Mouse (Mus musculus) limb, embryonic 12.5 days (tissue): ENCODE results near the gene Bahcc1. TPM values are rescaled to one million over a fixed set of nuclear protein-coding genes. Genes with fewer than 3 reads are reported as not detected.

ENCODE experiments used
- ATAC-seq: fragments of 200-750 bp; cut with Nextera tagmentation; 2 replicates; pipeline ENCODE4 v1.8.0; 2017; ENCODE audit warnings: low read depth, moderate TSS enrichment; ENCODE audit not compliant: insufficient number of reproducible peaks, insufficient read depth, low FRiP score, low TSS enrichment
- H3K27ac ChIP-seq: fragments of 300-500 bp; sonication (generic); 2 replicates; pipeline ENCODE4 v1.5.1; 2016; ENCODE audit warnings: mild to moderate bottlenecking, moderate library complexity
- H3K27me3 ChIP-seq: fragments of 300-500 bp; sonication (generic); 2 replicates; pipeline ENCODE4 v1.6.1; 2016; ENCODE audit warnings: mild to moderate bottlenecking, moderate library complexity
- H3K36me3 ChIP-seq: fragments of 300-500 bp; sonication (generic); 2 replicates; pipeline ENCODE4 v1.6.1; 2016; ENCODE audit warnings: mild to moderate bottlenecking, moderate library complexity
- H3K4me1 ChIP-seq: fragments of 300-500 bp; sonication (generic); replicated peaks from 2 replicates; pipeline ENCODE4 v1.6.1; 2016
- H3K4me2 ChIP-seq: fragments of 300-500 bp; sonication (generic); 2 replicates; pipeline ENCODE4 v1.6.1; 2016; ENCODE audit warnings: mild to moderate bottlenecking, moderate library complexity
- H3K4me3 ChIP-seq: fragments of 300-500 bp; sonication (generic); replicated peaks from 2 replicates; pipeline ENCODE4 v1.5.1; 2016; ENCODE audit warnings: mild to moderate bottlenecking
- H3K9ac ChIP-seq: fragments of 300-500 bp; sonication (generic); replicated peaks from 2 replicates; pipeline ENCODE4 v1.6.1; 2016; ENCODE audit warnings: mild to moderate bottlenecking, moderate library complexity
- H3K9me3 ChIP-seq: fragments of 300-500 bp; sonication (generic); 2 replicates; pipeline ENCODE4 v1.6.1; 2016; ENCODE audit warnings: mild to moderate bottlenecking, moderate library complexity
- WGBS: fragments of 180-500 bp; shearing (Covaris S2); methylation state at CpG from one replicate; pipeline ENCODE4 v1.1.7; 2016; 5-methylcytosine and 5-hydroxymethylcytosine counted together
- polyA plus RNA-seq: library from polyadenylated mRNA; unstranded; fragments of >200 nt; fragmentation: Nextera tagmentation; extraction: Ambion mirVana; gene quantifications from 2 replicates; pipeline ENCODE4 v1.2.1, GENCODE M21; 2016

Bahcc1 gene
- polyA plus RNA-seq, 1 experiment from 2014 or later, result 18.3 TPM

DNA sequence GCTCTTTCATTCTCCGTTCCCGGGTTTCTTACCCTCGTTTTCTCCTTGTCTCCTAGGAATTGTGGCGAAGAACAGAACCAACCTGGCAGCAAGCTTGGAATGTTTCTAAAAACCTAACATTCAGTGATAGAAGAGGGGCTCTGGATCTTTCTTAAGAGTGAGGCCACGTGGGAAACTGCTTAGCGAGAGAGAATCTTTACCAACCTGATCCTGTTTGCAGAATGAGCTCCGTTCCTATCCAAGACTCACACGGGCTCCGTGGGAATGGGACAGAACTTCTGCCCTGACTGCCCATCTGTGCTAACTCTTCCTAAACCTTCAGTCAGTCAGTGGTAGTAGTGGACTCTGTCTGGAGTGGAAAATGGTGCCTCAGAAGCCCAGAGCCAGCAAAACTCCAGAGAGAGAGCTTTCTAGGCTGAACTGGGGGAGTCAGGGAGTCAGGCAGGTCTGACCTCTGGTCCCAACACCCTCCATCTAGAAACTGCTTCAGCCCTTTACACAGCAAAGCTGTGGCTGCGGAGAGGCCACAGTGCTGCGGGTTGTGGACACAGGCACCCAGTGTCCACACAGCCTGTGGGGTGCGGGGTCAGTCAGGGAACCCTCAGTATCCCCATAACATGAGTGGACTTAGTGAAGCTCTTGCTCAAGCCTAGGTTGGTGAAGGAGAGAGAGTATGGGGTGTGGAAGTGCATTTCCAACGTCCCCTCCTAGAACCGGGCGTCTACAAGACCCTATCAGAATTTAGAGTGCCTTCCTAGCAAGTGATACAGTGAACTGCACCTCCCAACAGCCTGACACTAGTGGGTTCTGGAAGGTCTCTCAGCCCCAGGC lies 73.0 kb downstream of the Bahcc1 start:
- H3K4me1 ChIP-seq, result peaks cover 71% of the 10 kb centered on the region

DNA sequence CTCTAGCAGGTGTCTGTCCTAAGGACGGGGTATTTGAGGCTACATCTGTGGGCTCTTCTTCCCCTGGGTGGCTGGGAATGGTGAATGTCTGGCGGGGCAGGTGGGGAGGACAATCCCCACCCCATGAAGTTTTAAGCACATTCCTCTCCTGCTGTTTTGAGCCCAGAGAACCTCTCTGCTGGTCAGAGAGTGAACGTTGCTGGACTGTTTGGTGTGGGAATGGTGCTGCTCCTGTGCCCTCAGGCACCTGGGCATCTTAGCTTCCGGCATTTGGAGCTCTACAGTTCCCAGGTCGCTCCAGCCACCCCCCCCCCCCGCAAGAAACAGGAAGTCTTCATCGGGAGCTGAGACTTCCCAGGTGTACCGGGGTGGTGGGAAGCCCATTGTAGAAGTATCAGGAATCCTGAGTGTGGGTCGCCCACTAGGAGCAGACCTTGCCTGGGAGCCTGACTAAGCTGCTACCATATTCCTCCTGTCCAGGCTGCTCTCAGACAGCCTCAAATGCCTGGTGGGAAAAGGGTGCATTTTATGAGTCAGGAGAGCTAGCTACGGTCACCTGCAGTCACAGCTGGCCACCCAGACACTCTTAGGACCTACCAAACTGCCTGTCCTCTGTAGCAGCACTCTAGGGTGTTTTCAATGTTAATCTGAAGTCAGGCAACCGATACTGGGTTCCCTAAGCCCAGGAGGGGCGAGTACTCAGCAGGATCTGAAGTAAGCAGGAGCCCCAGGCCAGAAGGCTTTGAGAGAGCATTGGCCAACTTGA lies 73.8 kb downstream of the Bahcc1 start:
- peak overlapping the region; percentile 76 for H3K4me2 ChIP-seq
- 0 out of 2 replicates have a peak overlapping the region, but pooled peaks have one; percentile 2 for H3K4me3 ChIP-seq
- H3K27me3 ChIP-seq, result no peaks in the 10 kb centered on the region
- peak overlapping the region; percentile 46; the same call in 1 of the 2 replicates for H3K27ac ChIP-seq
- 0 out of 2 replicates have a peak overlapping the region, but pooled peaks have one; percentile 54 for H3K9ac ChIP-seq
- ATAC-seq, result no peak
- peaks cover 76% of the 10 kb centered on the region for H3K4me1 ChIP-seq
- H3K36me3 ChIP-seq, result no peaks in the 10 kb centered on the region
- WGBS, result 25% methylated on average over 12 of the region's 12 CpGs
- H3K9me3 ChIP-seq, result 0 out of 2 replicates have a peak, but pooled peaks cover under 1% of the 10 kb centered on the region

More for the DNA sequence above, 73.0 kb downstream of the Bahcc1 start:
- H3K9ac ChIP-seq, result peak overlapping the region; percentile 54
- WGBS, result 23% methylated on average over 15 of the region's 15 CpGs
- peak overlapping the region; percentile 76 for H3K4me2 ChIP-seq
- peak overlapping the region; percentile 49 for H3K4me3 ChIP-seq
- peak overlapping the region; percentile 88 for H3K27ac ChIP-seq
- no peaks in the 10 kb centered on the region for H3K36me3 ChIP-seq
- no peaks in the 10 kb centered on the region for H3K27me3 ChIP-seq
- H3K9me3 ChIP-seq, result 0 out of 2 replicates have a peak, but pooled peaks cover 6% of the 10 kb centered on the region
- no peak for ATAC-seq

DNA sequence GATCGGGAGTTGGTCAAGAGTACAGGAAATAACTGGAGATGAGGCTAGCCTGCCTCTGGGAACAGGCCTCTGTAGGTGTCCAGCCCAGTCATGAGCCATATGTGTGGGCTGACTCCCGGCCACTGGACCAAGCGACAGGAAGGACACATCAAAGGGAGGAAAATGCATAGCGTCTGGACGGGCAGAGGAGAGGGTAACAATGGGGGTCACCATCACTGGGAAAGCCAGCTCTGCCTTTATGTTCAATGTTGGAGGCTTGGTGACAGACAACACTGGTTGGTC lies 74.3 kb downstream of the Bahcc1 start:
- no peaks in the 10 kb centered on the region for H3K9me3 ChIP-seq
- 9% methylated on average over 5 of the region's 5 CpGs for WGBS
- H3K4me2 ChIP-seq, result peak overlapping the region; percentile 76
- H3K36me3 ChIP-seq, result no peaks in the 10 kb centered on the region
- ATAC-seq, result no peak
- H3K4me3 ChIP-seq, result no peak overlapping the region
- H3K9ac ChIP-seq, result 0 out of 2 replicates have a peak overlapping the region, but pooled peaks have one; percentile 24
- H3K27me3 ChIP-seq, result no peaks in the 10 kb centered on the region
- H3K27ac ChIP-seq, result peak overlapping the region; percentile 46; the same call in 1 of the 2 replicates
- peaks cover 76% of the 10 kb centered on the region for H3K4me1 ChIP-seq

DNA sequence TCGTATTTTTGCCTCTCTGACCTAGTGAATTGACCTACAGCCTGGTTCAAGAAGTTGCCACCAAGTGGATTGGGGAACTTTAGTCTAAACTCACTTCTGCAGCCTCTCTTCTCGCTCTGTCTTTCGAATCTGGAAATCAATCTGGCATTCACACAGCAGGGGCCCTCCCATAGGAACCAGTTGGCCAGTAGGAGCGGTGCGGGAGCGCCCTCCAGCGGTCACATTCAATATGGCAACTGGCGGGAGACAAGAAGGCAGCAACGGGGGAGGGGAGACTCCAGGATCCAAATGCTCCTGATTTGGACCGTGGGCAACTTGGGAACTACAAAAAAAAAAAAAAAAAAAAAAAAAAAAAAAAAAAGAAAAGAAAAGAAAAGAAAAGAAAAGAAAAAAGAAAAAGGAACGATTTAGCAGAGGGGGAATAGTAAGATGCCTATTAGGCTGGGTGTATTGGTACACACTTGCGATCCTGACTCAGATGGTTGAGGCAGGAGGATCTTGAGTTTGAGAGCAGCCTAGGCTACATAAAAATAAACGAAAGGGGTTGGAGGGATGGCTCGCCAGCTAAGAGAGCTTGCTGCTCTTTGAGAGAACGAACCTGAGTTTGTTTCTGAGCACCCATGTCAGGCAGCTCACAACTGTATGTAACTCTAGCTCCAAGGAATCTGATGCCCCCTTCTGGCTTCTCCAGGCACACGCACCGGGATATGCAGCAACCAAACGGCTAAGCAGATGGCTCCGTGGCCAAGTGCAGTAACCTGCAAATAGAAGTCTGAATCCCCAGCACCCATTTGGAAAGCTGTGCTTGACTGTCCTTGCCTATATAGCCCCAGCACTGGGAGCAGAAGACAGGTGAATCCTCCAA lies 75.1 kb downstream of the Bahcc1 start:
- Histone ChIP-seq H3K4me1 (peaks cover 73% of the 10 kb centered on the region), H3K27me3 (no peaks in the 10 kb centered on the region), H3K4me3 (no peak overlapping the region), H3K27ac (0 out of 2 replicates have a peak overlapping the region, but pooled peaks have one; percentile 19), H3K9me3 (no peaks in the 10 kb centered on the region), H3K4me2 (peak overlapping the region; percentile 76), H3K36me3 (no peaks in the 10 kb centered on the region), H3K9ac (0 out of 2 replicates have a peak overlapping the region, but pooled peaks have one; percentile 18)
- ATAC-seq, result no peak
- WGBS, result 4% methylated on average over 19 of the region's 19 CpGs

DNA sequence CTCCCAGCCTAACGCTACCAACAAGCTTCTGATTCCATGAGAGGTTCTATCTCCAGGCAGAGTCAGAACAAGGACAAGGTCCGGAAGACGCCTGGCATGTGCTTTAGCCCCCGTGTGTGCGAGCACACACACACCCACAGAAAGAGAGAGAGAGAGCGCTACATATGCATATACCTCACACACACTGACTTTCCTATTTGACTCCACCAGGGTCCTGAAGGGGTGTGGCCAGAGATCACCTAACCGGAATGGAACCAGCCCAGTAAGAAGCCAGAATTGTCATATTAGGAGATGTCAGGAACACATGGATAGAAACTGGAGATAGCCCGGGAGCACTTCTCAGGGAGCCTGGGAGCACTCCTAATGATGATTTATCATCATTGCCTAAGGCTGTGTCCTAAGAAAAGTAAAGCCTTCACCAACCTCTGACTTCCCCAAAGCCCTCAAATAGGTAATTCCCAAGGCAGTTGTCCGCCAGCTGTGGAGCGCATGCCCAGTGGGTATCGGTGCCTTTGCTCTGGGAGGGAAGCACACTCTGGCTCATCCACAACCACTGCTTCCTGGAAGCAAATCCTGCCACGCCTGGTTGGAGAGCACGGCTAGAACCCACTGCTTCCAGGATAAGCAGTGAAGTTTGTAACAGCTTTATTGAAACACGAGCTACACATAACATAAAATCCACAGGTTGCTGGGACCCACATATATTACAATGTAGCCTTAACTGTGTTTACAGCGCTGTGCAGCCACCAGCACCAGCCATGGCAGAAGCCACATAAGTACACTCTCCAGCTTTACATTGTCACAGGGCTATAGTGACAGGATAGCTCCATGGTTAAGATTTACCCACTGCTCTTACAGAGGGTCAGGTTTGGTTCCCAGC lies 75.9 kb downstream of the Bahcc1 start:
- Histone ChIP-seq H3K4me1 (peaks cover 66% of the 10 kb centered on the region), H3K4me2 (peak overlapping the region; percentile 13; the same call in 1 of the 2 replicates), H3K36me3 (no peaks in the 10 kb centered on the region), H3K27ac (no peak overlapping the region), H3K9ac (0 out of 2 replicates have a peak overlapping the region, but pooled peaks have one; percentile 18), H3K27me3 (no peaks in the 10 kb centered on the region), H3K4me3 (no peak overlapping the region), H3K9me3 (no peaks in the 10 kb centered on the region)
- no peak for ATAC-seq
- 52% methylated on average over 15 of the region's 15 CpGs for WGBS

DNA sequence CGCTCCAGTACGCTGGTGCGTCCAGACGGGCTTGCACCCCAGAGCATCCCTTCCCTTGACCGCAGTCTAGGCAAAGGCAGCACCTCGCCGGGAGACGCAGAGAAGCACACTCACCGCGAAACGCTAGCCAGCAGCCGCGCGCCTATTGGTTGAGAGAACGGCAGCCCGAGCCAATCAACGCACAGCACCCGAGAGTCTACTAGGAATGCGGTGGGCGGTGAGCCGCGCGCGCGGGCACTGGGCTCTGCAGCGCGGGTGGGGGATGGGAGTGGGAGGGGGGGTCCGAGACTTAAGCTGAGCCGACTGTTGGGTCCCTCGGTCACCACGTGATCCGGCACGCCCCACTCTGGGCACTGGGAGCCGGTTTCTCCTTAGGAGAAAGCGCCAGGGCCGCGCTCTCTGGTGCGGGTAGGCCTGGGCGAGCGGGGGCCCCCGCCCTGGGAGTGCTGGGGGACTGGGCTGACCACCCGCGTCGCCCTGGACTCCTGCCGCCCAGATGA lies 78.1 kb downstream of the Bahcc1 start:
- Histone ChIP-seq H3K27ac (peak overlapping the region; percentile 94), H3K4me1 (peaks cover 63% of the 10 kb centered on the region), H3K9ac (peak overlapping the region; percentile 69), H3K36me3 (no peaks in the 10 kb centered on the region), H3K4me3 (peak overlapping the region; percentile 41), H3K4me2 (peak overlapping the region; percentile 60), H3K9me3 (no peaks in the 10 kb centered on the region), H3K27me3 (no peaks in the 10 kb centered on the region)
- ATAC-seq, result peak; percentile 86
- WGBS, result 6% methylated on average over 39 of the region's 45 CpGs

DNA sequence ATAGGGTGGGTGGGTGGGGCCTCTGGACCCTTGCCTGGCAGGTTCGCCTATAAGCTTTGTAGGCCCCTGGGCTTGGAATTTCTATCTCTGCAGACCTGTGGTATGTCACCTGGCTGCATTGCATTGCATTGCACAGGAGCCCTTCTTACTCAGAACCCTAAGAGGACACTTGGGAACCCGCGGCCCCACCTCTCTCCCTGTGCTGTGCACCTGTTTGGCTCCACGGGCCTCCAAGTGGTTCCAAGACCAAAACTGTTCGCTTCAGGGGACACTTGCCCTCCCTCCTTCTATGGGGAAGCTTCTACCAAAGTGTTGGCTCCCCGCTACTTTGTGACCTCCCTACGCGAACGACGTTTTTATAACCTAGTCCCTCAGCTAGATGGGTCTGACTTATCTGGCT lies 78.8 kb downstream of the Bahcc1 start:
- H3K27me3 ChIP-seq, result no peaks in the 10 kb centered on the region
- peak overlapping the region; percentile 60 for H3K4me2 ChIP-seq
- no peak for ATAC-seq
- 39% methylated on average over 10 of the region's 10 CpGs for WGBS
- peak overlapping the region; percentile 94 for H3K27ac ChIP-seq
- peaks cover 58% of the 10 kb centered on the region for H3K4me1 ChIP-seq
- peak overlapping the region; percentile 69 for H3K9ac ChIP-seq
- H3K9me3 ChIP-seq, result no peaks in the 10 kb centered on the region
- H3K4me3 ChIP-seq, result peak overlapping the region; percentile 41
- no peaks in the 10 kb centered on the region for H3K36me3 ChIP-seq

DNA sequence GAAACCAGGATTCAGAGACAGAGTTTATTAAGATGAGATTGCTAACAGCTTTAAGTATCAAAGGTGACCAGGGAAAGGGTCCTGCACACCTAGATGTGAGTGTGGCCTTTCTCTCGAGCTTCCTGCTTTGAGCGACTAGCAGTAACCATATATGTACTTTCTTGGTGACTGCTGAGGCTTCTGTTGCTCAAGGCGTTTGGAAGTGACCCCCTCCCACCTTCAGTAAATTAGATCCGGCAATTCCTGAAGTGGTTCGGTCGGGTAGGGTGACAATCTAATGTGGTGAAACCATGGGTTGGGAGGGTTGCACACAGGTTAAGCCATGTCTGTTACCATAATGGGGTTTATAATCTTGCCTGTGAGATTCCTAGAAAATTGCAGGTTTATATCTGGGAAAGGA lies 79.3 kb downstream of the Bahcc1 start:
- Histone ChIP-seq H3K4me2 (peak overlapping the region; percentile 60), H3K27ac (peak overlapping the region; percentile 94; the same call in 1 of the 2 replicates), H3K27me3 (no peaks in the 10 kb centered on the region), H3K4me1 (peaks cover 58% of the 10 kb centered on the region), H3K9me3 (no peaks in the 10 kb centered on the region), H3K4me3 (no peak overlapping the region), H3K36me3 (no peaks in the 10 kb centered on the region), H3K9ac (no peak overlapping the region)
- ATAC-seq, result no peak
- 52% methylated on average over 6 of the region's 6 CpGs for WGBS

DNA sequence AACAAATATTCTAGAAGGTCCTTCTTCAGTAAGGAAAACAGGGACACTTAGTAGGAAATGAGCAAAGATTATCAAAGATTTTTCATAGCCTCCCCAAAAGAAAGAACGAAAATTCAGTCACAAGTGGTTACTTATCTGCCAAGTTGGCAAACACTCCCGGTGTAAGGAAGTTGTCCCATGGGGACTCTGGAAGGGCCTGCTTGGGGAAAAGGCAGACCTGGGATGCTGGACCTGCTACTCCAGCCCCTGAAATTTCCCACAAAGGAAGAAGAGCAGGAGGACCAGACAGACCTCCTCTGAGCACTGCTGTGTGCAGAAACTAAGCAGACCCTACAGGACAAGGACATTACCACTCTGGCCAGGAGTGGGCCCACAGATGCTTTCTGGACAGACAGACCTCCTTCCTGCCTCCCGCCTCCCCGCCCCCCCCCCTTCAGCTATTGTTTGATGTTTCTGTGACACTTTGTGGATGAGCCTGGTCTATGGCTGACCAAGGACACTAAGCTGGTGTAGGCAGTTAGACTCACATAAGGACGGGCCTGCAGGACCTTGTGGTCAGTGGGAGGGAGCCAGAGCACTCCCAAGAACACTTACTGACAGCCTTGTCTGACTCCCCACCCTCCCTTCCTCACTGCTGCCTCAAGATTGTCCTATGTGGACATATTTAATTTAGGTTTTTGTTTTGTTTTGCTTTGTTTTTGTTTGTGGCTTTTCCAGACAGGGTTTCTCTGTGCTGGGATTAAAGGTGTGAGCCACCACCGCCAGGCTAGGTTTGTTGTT lies 81.3 kb downstream of the Bahcc1 start:
- 60% methylated on average over 6 of the region's 6 CpGs for WGBS
- H3K27me3 ChIP-seq, result no peaks in the 10 kb centered on the region
- no peak overlapping the region for H3K9ac ChIP-seq
- no peak overlapping the region for H3K4me2 ChIP-seq
- H3K36me3 ChIP-seq, result no peaks in the 10 kb centered on the region
- ATAC-seq, result no peak
- H3K27ac ChIP-seq, result no peak overlapping the region
- H3K4me3 ChIP-seq, result no peak overlapping the region
- no peaks in the 10 kb centered on the region for H3K9me3 ChIP-seq
- peaks cover 47% of the 10 kb centered on the region for H3K4me1 ChIP-seq
